Mouse (Mus musculus): ENCODE results near the gene Pmf1. TPM values are rescaled to one million over a fixed set of nuclear protein-coding genes. Genes with fewer than 3 reads are reported as not detected.

The Pmf1 gene
- total and polyA plus RNA-seq, 2 experiments from 2014 or later = 25.4 to 25.6 TPM

DNA sequence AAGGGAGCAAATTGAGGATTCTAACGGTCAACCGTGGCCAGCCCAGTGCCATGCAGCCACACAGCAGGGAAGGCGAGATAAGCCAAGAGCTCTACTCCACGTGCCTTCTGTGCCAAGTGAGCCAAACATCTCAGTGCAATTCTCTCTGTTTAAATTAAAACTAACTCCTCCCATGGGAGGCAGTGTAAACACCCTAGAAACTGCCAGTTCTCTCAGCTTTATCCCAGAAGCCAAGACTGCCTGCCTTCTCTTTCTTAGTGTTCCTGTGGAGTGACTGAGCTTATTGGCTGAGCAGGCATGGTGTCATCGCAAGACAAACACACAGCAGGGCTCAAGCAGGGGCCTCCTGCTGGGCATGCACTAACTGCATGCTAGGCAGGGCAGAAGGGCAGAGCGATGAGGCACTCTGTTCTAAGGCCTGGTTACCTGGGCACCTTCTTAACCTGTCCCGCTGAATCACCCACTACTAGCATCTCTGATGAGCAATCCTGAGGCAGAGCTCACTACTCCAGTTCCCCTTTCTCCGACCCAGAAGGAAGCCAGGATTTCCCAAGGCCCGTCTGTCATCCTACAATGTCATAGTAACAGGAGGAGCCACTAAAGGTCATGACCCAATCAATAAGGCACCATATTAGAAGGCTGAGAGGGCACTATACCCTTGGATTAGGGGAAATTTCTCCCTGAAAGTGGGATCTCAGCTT, 12.0 kb upstream of the Pmf1 start:
- TF ChIP-seq CTCF (IDR thresholded peaks at IDR 0.05) = no peak
- no peak for ATAC-seq (ENCODE audit: low FRiP score)
- Histone ChIP-seq H3K4me3 (ENCODE audit: low read depth, low read length) (no peak overlapping the region), H3K9me3 (ENCODE audit: low read length) (no peaks in the 10 kb centered on the region), H3K27me3 (ENCODE audit: insufficient read depth, low read length) (no peaks in the 10 kb centered on the region), H3K4me1 (ENCODE audit: insufficient read depth, low read length) (peaks cover 16% of the 10 kb centered on the region; the same call in 1 of the 2 replicates), H3K9ac (replicated peaks; ENCODE audit: low read length, poor library complexity, severe bottlenecking) (0 out of 2 replicates have a peak overlapping the region, but pooled peaks have one; percentile 3), H3K27ac (ENCODE audit: low read depth, low read length) (no peak overlapping the region), H3K4me2 (ENCODE audit: low read depth, low read length, poor library complexity, severe bottlenecking) (no peak overlapping the region), H3K36me3 (ENCODE audit: insufficient read depth, low read length) (peaks cover 36% of the 10 kb centered on the region)
- DNase-seq (ENCODE audit: low spot score) = peak; percentile 79
- WGBS = 26% methylated on average over 9 of the region's 9 CpGs

DNA sequence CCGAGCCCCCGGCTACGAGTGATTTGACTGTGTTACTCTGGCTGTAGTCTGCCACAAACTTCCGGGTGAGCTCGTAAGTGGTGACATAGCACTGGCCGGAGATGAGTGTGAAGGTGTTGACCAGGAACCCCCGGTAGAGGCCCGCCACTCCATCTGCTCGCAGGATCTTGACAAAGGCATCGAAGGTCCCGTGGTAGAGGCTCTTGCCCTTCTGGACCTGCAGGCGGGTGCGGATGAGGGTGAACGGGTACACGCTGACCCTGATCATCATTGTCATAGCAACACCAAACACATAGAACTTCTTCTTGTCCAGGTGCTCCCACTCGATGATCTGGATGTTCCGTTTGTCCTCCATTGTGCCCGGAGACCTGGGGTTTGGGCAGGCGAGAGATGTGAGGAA, 10.6 kb upstream of the Pmf1 start:
- H3K9ac ChIP-seq (replicated peaks; ENCODE audit: low read length, poor library complexity, severe bottlenecking) = no peak overlapping the region
- H3K9me3 ChIP-seq (ENCODE audit: low read length) = no peaks in the 10 kb centered on the region
- no peaks in the 10 kb centered on the region for H3K27me3 ChIP-seq (ENCODE audit: insufficient read depth, low read length)
- TF ChIP-seq CTCF (IDR thresholded peaks at IDR 0.05) = no peak
- 92% methylated on average over 19 of the region's 19 CpGs for WGBS
- H3K4me1 ChIP-seq (ENCODE audit: insufficient read depth, low read length) = peaks cover 16% of the 10 kb centered on the region; the same call in 1 of the 2 replicates
- H3K36me3 ChIP-seq (ENCODE audit: insufficient read depth, low read length) = peaks cover 43% of the 10 kb centered on the region
- no peak for DNase-seq (ENCODE audit: low spot score)
- no peak for ATAC-seq (ENCODE audit: low FRiP score)
- no peak overlapping the region for H3K4me2 ChIP-seq (ENCODE audit: low read depth, low read length, poor library complexity, severe bottlenecking)
- no peak overlapping the region for H3K4me3 ChIP-seq (ENCODE audit: low read depth, low read length)
- H3K27ac ChIP-seq (ENCODE audit: low read depth, low read length) = no peak overlapping the region

- no peak for ATAC-seq (ENCODE audit: low FRiP score)
- no peak overlapping the region for H3K9ac ChIP-seq (replicated peaks; ENCODE audit: low read length, poor library complexity, severe bottlenecking)
- no peak overlapping the region for H3K27ac ChIP-seq (ENCODE audit: low read depth, low read length)
- no peak for DNase-seq (ENCODE audit: low spot score)
- H3K36me3 ChIP-seq (ENCODE audit: insufficient read depth, low read length) = peaks cover 57% of the 10 kb centered on the region
- peaks cover 8% of the 10 kb centered on the region; the same call in 1 of the 2 replicates for H3K4me1 ChIP-seq (ENCODE audit: insufficient read depth, low read length)
- WGBS = 91% methylated on average over 6 of the region's 6 CpGs
- no peaks in the 10 kb centered on the region for H3K9me3 ChIP-seq (ENCODE audit: low read length)
- no peaks in the 10 kb centered on the region for H3K27me3 ChIP-seq (ENCODE audit: insufficient read depth, low read length)
- no peak overlapping the region for H3K4me2 ChIP-seq (ENCODE audit: low read depth, low read length, poor library complexity, severe bottlenecking)
- no peak for TF ChIP-seq CTCF (IDR thresholded peaks at IDR 0.05)
- H3K4me3 ChIP-seq (ENCODE audit: low read depth, low read length) = no peak overlapping the region
These were observed 7.9 kb upstream of the Pmf1 start for GRCm38 (mm10) chr3:88418016-88418415.

DNA sequence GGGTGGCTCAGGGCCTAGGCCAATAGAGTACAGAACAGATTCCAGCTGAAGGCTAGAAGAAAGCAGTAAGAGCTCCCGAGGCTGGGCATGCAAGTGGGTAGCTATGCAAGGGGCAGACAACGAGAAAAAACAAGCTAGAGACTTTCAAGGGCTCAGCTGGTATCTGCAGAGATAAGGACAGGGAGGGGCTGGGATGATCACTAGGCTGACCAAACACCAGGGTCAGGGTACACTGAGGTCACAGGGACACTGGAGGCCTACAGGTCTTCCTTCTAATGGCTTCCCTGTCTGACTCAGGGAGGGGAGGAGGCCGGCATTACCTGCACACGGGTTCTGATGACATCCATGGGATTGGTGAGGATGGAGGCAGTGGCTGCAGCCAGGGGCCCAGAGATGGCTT, 5.5 kb upstream of the Pmf1 start:
- H3K9me3 ChIP-seq (ENCODE audit: low read length) = no peaks in the 10 kb centered on the region
- no peaks in the 10 kb centered on the region for H3K4me1 ChIP-seq (ENCODE audit: insufficient read depth, low read length)
- ATAC-seq (ENCODE audit: low FRiP score) (no peak), DNase-seq (ENCODE audit: low spot score) (no peak)
- H3K36me3 ChIP-seq (ENCODE audit: insufficient read depth, low read length) = peaks cover 55% of the 10 kb centered on the region
- WGBS = 90% methylated on average over 4 of the region's 4 CpGs
- no peak overlapping the region for H3K4me3 ChIP-seq (ENCODE audit: low read depth, low read length)
- no peak overlapping the region for H3K9ac ChIP-seq (replicated peaks; ENCODE audit: low read length, poor library complexity, severe bottlenecking)
- no peak overlapping the region for H3K27ac ChIP-seq (ENCODE audit: low read depth, low read length)
- no peak overlapping the region for H3K4me2 ChIP-seq (ENCODE audit: low read depth, low read length, poor library complexity, severe bottlenecking)
- no peaks in the 10 kb centered on the region for H3K27me3 ChIP-seq (ENCODE audit: insufficient read depth, low read length)
- no peak for TF ChIP-seq CTCF (IDR thresholded peaks at IDR 0.05)

DNA sequence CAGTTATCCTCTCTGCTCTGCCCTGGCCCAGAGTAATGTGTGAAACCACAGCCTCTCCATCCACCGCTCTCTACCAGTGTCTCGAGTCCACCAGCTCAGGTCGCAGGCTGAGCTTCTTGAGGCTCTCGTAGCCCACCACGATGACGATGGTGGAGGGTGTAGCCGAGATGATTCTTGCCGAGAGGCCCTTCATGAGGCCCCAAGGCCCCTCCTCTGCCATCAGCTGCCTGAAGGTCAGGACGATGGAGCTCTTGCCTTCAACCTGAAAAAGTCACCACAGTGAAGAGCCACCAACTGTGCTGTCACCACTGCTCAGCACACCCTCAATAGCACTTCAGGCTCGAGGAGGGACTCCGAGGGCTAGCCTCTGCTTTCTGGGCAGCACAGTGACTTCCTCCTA, 2.5 kb upstream of the Pmf1 start:
- Histone ChIP-seq H3K27ac (ENCODE audit: low read depth, low read length) (no peak overlapping the region), H3K4me3 (ENCODE audit: low read depth, low read length) (no peak overlapping the region), H3K27me3 (ENCODE audit: insufficient read depth, low read length) (no peaks in the 10 kb centered on the region), H3K4me1 (ENCODE audit: insufficient read depth, low read length) (no peaks in the 10 kb centered on the region), H3K36me3 (ENCODE audit: insufficient read depth, low read length) (peaks cover 31% of the 10 kb centered on the region), H3K4me2 (ENCODE audit: low read depth, low read length, poor library complexity, severe bottlenecking) (no peak overlapping the region), H3K9ac (replicated peaks; ENCODE audit: low read length, poor library complexity, severe bottlenecking) (no peak overlapping the region), H3K9me3 (ENCODE audit: low read length) (no peaks in the 10 kb centered on the region)
- ATAC-seq (ENCODE audit: low FRiP score) = no peak
- no peak for TF ChIP-seq CTCF (IDR thresholded peaks at IDR 0.05)
- WGBS = 89% methylated on average over 11 of the region's 11 CpGs
- no peak for DNase-seq (ENCODE audit: low spot score)

DNA sequence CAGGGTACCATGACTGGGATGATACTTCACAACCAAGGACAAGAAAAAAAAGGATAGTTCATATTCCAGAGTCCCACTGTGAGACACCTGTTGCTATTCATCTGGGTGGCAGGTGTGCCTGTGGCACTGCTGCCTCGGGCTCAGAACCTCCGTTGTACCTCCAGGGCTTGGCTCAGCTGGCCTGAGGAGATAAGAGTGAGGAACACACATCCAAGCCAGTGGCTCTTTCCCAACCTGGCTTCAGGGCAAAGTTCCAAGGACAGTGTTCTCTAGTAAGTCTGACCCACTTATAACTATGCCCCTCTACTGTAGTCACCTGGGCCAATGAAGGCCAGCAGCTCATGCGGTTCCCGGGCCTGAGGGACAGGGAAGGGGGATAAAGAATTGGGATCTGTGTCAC, 1.6 kb upstream of the Pmf1 start:
- H3K27ac ChIP-seq (ENCODE audit: low read depth, low read length) = no peak overlapping the region
- H3K36me3 ChIP-seq (ENCODE audit: insufficient read depth, low read length) = peaks cover 24% of the 10 kb centered on the region
- no peak for TF ChIP-seq CTCF (IDR thresholded peaks at IDR 0.05)
- ATAC-seq (ENCODE audit: low FRiP score) (no peak), DNase-seq (ENCODE audit: low spot score) (no peak)
- H3K4me1 ChIP-seq (ENCODE audit: insufficient read depth, low read length) = no peaks in the 10 kb centered on the region
- H3K4me2 ChIP-seq (ENCODE audit: low read depth, low read length, poor library complexity, severe bottlenecking) = no peak overlapping the region
- no peak overlapping the region for H3K4me3 ChIP-seq (ENCODE audit: low read depth, low read length)
- H3K27me3 ChIP-seq (ENCODE audit: insufficient read depth, low read length) = no peaks in the 10 kb centered on the region
- no peak overlapping the region for H3K9ac ChIP-seq (replicated peaks; ENCODE audit: low read length, poor library complexity, severe bottlenecking)
- no peaks in the 10 kb centered on the region for H3K9me3 ChIP-seq (ENCODE audit: low read length)
- WGBS = 87% methylated on average over 4 of the region's 4 CpGs
